Mouse (Mus musculus) MEL (cell line): ENCODE data around the gene Trim41. TPM values are rescaled to one million over a fixed set of nuclear protein-coding genes. Genes with fewer than 3 reads are reported as not detected.
A peak's percentile ranks its signal among the peaks of the same experiment; 100 is the strongest.

Experiments
- DNase-seq: peaks from one replicate; pipeline ENCODE4 v3.0.0; 2011; ENCODE audit warnings: low read depth, low spot score
- H3K27ac ChIP-seq: 2 replicates; pipeline ENCODE4 v1.5.1; 2012; ENCODE audit warnings: low read depth, mild to moderate bottlenecking, control low read depth, low read length, moderate library complexity; ENCODE audit not compliant: control insufficient read depth
- H3K27me3 ChIP-seq, 2 experiments: fragments of 150-350 bp in 1 of 2; sonication (generic) in 1 of 2; 2 replicates each; pipeline ENCODE4 v1.6.1; 2012; ENCODE audit warnings: low read length in 2 of 2, mild to moderate bottlenecking in 2 of 2, improper control_type of control experiment in 1 of 2, moderate library complexity in 1 of 2; ENCODE audit not compliant: insufficient read depth in 2 of 2, control insufficient read depth in 1 of 2
- H3K36me3 ChIP-seq, 2 experiments: 2 replicates each; pipeline ENCODE4 v1.6.1; 2012 to 2014; ENCODE audit warnings: low read length in 2 of 2, improper control_type of control experiment in 1 of 2, inconsistent platforms in 1 of 2, mild to moderate bottlenecking in 1 of 2; ENCODE audit not compliant: insufficient read depth in 2 of 2, control insufficient read depth in 1 of 2
- H3K4me1 ChIP-seq, 2 experiments: fragments of 150-350 bp in 1 of 2; sonication (generic) in 1 of 2; 2 replicates each; pipeline ENCODE4 v1.6.1; 2012; ENCODE audit warnings: low read length in 2 of 2, improper control_type of control experiment in 1 of 2, mild to moderate bottlenecking in 1 of 2; ENCODE audit not compliant: insufficient read depth in 2 of 2, control insufficient read depth in 1 of 2
- H3K4me3 ChIP-seq, 2 experiments: fragments of 150-350 bp in 1 of 2; sonication (generic) in 1 of 2; 2 replicates each; pipeline ENCODE4 v1.5.1; 2012; ENCODE audit warnings: low read depth in 2 of 2, low read length in 2 of 2, mild to moderate bottlenecking in 2 of 2, moderate library complexity in 2 of 2, control low read depth in 1 of 2, improper control_type of control experiment in 1 of 2; ENCODE audit not compliant: control insufficient read depth in 1 of 2, insufficient read depth in 1 of 2
- H3K79me2 ChIP-seq: 2 replicates; pipeline ENCODE4 v1.6.1; 2012; ENCODE audit warnings: mild to moderate bottlenecking, low read length, moderate library complexity; ENCODE audit not compliant: control insufficient read depth, poor library complexity, insufficient read depth
- H3K9ac ChIP-seq: 2 replicates; pipeline ENCODE4 v1.6.1; 2012; ENCODE audit warnings: low read depth, mild to moderate bottlenecking, control low read depth, low read length, moderate library complexity; ENCODE audit not compliant: control insufficient read depth, poor library complexity, severe bottlenecking
- H3K9me3 ChIP-seq: fragments of 150-350 bp; sonication (generic); replicated peaks from 2 replicates; pipeline ENCODE4 v1.6.1; 2012; ENCODE audit warnings: mild to moderate bottlenecking, low read length, improper control_type of control experiment, moderate library complexity; ENCODE audit not compliant: insufficient read depth
- ETS1 ChIP-seq: IDR thresholded peaks from 2 replicates; pipeline ENCODE4 v1.6.1; 2012; ENCODE audit warnings: low read depth, mild to moderate bottlenecking, inconsistent platforms, low read length, improper control_type of control experiment, moderate library complexity
- GABPA ChIP-seq: IDR thresholded peaks from 2 replicates; pipeline ENCODE4 v1.6.1; 2012; ENCODE audit warnings: low read depth, mild to moderate bottlenecking, inconsistent platforms, low read length, improper control_type of control experiment, moderate library complexity
- GATA1 ChIP-seq: IDR thresholded peaks from 2 replicates; pipeline ENCODE4 v1.6.1; 2011; ENCODE audit warnings: low read depth, low read length, improper control_type of control experiment
- HCFC1 ChIP-seq: IDR thresholded peaks from 2 replicates; pipeline ENCODE4 v1.6.1; 2012; ENCODE audit warnings: low read depth, mild to moderate bottlenecking, inconsistent platforms, low read length, improper control_type of control experiment, moderate library complexity
- MAX ChIP-seq: IDR thresholded peaks from 2 replicates; pipeline ENCODE4 v1.6.1; 2011; ENCODE audit warnings: low read length, improper control_type of control experiment
- MEF2A ChIP-seq: IDR thresholded peaks from 2 replicates; pipeline ENCODE4 v1.6.1; 2014; ENCODE audit warnings: low read depth, mild to moderate bottlenecking, inconsistent platforms, low read length, improper control_type of control experiment; ENCODE audit not compliant: poor library complexity, insufficient replicate concordance, severe bottlenecking; ENCODE audit errors: extremely low read depth
- MXI1 ChIP-seq: IDR thresholded peaks from 2 replicates; pipeline ENCODE4 v1.6.1; 2011; ENCODE audit warnings: mild to moderate bottlenecking, low read depth, low read length, improper control_type of control experiment
- NELFE ChIP-seq: IDR thresholded peaks from 2 replicates; pipeline ENCODE4 v1.6.1; 2011; ENCODE audit warnings: low read depth, low read length, improper control_type of control experiment
- POLR2AphosphoS5 ChIP-seq: IDR thresholded peaks from 2 replicates; pipeline ENCODE4 v1.6.1; 2012; ENCODE audit warnings: low read depth, borderline replicate concordance, mild to moderate bottlenecking, inconsistent platforms, low read length, moderate library complexity, mixed read lengths
- RCOR1 ChIP-seq: IDR thresholded peaks from 2 replicates; pipeline ENCODE4 v1.6.1; 2012; ENCODE audit warnings: low read depth, mild to moderate bottlenecking, inconsistent platforms, low read length, improper control_type of control experiment
- SIN3A ChIP-seq: IDR thresholded peaks from 2 replicates; pipeline ENCODE4 v1.6.1; 2012; ENCODE audit warnings: low read length, improper control_type of control experiment, inconsistent platforms
- TAL1 ChIP-seq: IDR thresholded peaks from 2 replicates; pipeline ENCODE4 v1.6.1; 2012; ENCODE audit warnings: mild to moderate bottlenecking, inconsistent platforms, low read length, moderate library complexity, mixed read lengths
- TBP ChIP-seq: IDR thresholded peaks from 2 replicates; pipeline ENCODE4 v1.8.0; 2011; ENCODE audit warnings: low read depth, low read length, improper control_type of control experiment
- USF1 ChIP-seq: IDR thresholded peaks from 2 replicates; pipeline ENCODE4 v1.6.1; 2014; ENCODE audit warnings: low read depth, mild to moderate bottlenecking, inconsistent platforms, low read length, improper control_type of control experiment, moderate library complexity
- USF2 ChIP-seq, 2 experiments: IDR thresholded peaks; 2 replicates each; pipeline ENCODE4 v1.6.1; 2011 to 2012; ENCODE audit warnings: improper control_type of control experiment in 2 of 2, low read length in 2 of 2, borderline replicate concordance in 1 of 2, inconsistent platforms in 1 of 2, low read depth in 1 of 2, mild to moderate bottlenecking in 1 of 2; ENCODE audit not compliant: insufficient read depth in 1 of 2
- ZNF384 ChIP-seq: IDR thresholded peaks from 2 replicates; pipeline ENCODE4 v1.6.1; 2012; ENCODE audit warnings: low read depth, mild to moderate bottlenecking, inconsistent platforms, low read length, improper control_type of control experiment
- polyA plus RNA-seq, 2 experiments: library from polyadenylated mRNA; stranded (reverse) in 1 of 2; unstranded in 1 of 2; fragments of >175 nt in 1 of 2; fragments of >200 nt in 1 of 2; gene quantifications; 2 replicates each; pipeline versions ENCODE4 v1.2.1 to v1.2.4; 2012; ENCODE audit warnings: low replicate concordance in 2 of 2, low read depth in 1 of 2; ENCODE audit not compliant: insufficient read length in 2 of 2, insufficient read depth in 1 of 2, missing spikeins in 1 of 2
- total RNA-seq: library from RNA; depleted of rRNA; stranded (reverse); fragments of 300-350 nt; gene quantifications from 2 replicates; pipeline ENCODE4 v1.2.3, GENCODE M21; 2012

Gene Trim41
- total and polyA plus RNA-seq, 3 experiments, result 37.0 to 76.3 (median 56.4) TPM

DNA sequence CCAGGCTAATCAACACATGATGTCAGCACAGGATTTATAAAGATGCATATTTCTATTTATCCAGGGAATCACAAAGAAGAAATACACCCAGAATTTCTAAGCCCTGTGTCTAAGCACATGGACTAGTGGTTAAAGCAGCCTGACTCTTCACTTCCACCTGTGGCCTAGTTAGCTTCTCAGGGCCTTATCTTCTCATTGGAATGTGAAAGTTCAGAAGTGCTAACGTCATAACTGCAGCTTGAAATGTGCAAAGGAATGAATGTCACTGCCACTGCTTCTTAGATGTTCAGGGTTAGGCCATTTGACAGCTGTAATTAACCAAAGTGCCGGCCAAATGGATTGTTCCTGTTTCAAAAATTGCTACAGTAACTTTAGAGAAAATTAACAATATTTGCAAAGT lies 13.1 kb upstream of the Trim41 start:
- no peak for DNase-seq
- Histone ChIP-seq H3K4me1 (peaks cover 0 to 10% of the 10 kb centered on the region in 2 experiments; a peak in 2 of 4 replicates), H3K27ac (no peak overlapping the region), H3K27me3 (no peaks in the 10 kb centered on the region), H3K36me3 (peaks cover 0 to 7% of the 10 kb centered on the region in 2 experiments; a peak in 2 of 4 replicates)
- no peak for TF ChIP-seq POLR2AphosphoS5
- no peak for TF ChIP-seq TAL1
- 0 out of 2 replicates have a peak, but pooled peaks have one; percentile 17 for TF ChIP-seq SIN3A
- TF ChIP-seq MAX, result 0 out of 2 replicates have a peak, but pooled peaks have one; percentile 31
- TF ChIP-seq GABPA, result no peak
- TF ChIP-seq MXI1, result peak; percentile 31; the same call in 1 of the 2 replicates
- TF ChIP-seq USF1, result no peak
- peak; percentile 49; the same call in 1 of the 2 replicates for TF ChIP-seq ETS1
- no peak for TF ChIP-seq HCFC1
- TF ChIP-seq, all 39 proteins: peak for 4
- Histone ChIP-seq H3K4me3 (no peak overlapping the region), H3K9ac (no peak overlapping the region), H3K79me2 (no peaks in the 10 kb centered on the region; the same call in 1 of the 2 replicates), H3K9me3 (no peaks in the 10 kb centered on the region)

DNA sequence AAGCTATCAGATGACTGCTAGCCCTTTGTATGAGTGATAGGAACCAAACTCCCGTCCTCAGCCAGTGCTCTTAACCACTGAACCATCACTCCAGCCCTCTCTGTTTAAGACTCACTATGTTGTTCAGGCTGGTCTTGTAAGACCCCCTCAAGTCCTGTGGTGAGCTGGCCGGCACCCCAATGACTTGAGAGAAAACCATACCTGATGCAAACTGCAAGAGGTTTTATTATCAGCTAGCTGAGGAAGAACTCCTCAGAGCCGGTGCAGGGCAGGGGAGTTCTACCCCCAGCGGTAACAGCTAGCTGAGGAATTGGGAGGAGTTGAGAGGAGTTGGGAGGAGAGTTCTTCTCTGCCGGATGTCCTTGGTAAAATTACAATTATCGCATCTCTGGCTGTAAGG lies 10.8 kb upstream of the Trim41 start:
- H3K79me2 ChIP-seq, result no peaks in the 10 kb centered on the region; the same call in 1 of the 2 replicates
- H3K4me1 ChIP-seq, result peaks cover 0 to 14% of the 10 kb centered on the region in 2 experiments; a peak in 2 of 4 replicates
- H3K36me3 ChIP-seq, result 0 out of 4 replicates have a peak, but pooled peaks cover 0 to 3% of the 10 kb centered on the region in 2 experiments
- no peaks in the 10 kb centered on the region for H3K9me3 ChIP-seq
- H3K27ac ChIP-seq, result no peak overlapping the region
- no peak overlapping the region for H3K9ac ChIP-seq
- DNase-seq, result no peak
- TF ChIP-seq MEF2A (no peak), TBP (no peak), USF2 (IDR thresholded peaks at IDR 0.05; ENCODE audit: borderline replicate concordance in 1 of 2, insufficient read depth in 1 of 2, low read depth in 1 of 2, low read length in 2 of 2) (no peak), NELFE (no peak), ZNF384 (no peak), RCOR1 (no peak), GATA1 (no peak)
- H3K27me3 ChIP-seq, result no peaks in the 10 kb centered on the region
- H3K4me3 ChIP-seq, result no peak overlapping the region
